Mouse (Mus musculus): ENCODE results near the gene Acsm5.
"Not testable (repeated sequence)": the region's sequence is repeated elsewhere in the genome, so short reads cannot be mapped to it uniquely, and the experiment has no call there.

Acsm5 gene

DNA sequence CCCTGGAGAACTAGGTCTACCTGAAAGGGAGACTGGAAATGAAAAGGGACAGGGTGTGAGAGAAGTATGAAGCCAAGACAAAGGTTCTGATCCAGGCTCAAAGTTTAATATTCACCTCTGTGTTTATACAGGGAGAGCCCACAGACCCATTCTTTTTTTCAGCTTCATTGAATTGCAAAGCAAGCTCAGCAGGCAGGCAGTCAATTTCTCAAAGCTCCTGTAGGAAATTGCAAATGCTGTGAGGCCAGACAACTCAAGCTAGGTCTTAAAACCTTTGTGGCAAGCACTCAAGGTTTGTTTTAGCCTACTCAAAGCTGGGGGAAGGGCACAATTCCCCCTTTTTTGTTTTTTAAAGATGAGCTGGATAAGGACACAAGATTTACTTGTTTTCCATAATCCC, 26.3 kb downstream of the Acsm5 start:
- DNase-seq (ENCODE audit: low spot score in 2 of 2), result no peak

DNA sequence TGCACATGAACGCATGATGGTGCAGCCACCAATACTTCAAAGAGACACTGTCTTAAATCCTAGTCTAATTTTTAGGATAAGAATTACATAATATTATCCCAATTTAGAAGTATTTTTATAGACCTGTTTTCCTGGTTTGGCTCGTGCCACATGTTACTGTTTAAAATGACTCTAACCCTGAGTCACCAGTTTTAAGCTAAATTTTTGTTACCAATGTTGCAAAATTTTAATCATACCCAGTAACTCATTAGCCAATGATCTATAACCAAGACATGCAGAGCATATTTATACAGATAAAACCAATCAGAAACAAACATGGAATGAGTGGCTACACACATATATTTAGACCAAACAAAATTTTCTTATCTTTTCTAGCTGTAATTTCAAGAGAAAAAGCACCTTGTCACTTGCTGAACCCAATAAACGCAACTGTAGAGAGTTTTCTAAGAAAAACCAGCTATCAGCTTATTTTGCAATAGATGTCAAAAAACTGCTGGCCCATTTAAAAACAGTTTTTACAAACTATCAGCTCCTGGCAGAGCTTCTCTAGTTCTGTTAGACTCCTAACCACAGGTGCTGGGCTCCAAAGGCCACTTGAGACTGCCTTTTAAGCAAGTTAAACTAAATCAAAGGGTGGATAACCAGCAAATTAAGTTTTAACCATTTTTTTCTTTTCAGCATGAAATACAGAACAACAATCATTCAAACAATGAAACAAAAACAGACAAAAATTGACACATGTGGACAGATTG, 31.4 kb downstream of the Acsm5 start:
- no peak for DNase-seq (ENCODE audit: low spot score in 2 of 2)

DNA sequence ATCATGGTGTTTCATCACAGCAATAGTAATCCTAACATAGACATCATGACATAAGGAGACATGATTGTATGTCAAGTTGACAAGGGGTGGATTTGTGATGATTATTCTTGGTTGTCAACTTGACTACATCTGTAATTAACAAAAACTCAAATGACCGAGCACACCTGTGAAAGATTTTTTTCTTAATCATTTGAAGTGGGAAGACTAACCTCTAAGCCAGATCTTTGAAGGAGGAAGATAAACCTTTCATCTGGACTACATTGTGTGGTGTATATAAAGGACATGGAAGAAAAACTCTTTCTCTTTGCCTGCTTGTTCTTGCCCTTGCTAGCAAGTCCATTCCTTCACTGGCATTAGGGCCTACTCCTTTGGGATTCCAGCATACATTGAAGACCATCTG, 34.8 kb downstream of the Acsm5 start, which contains the start of gene Acsm2:
Gene Acsm2 (plus strand): TSS at position 301 of the 400 bp plus-strand sequence.
- DNase-seq (ENCODE audit: low spot score in 2 of 2), result no peak

DNA sequence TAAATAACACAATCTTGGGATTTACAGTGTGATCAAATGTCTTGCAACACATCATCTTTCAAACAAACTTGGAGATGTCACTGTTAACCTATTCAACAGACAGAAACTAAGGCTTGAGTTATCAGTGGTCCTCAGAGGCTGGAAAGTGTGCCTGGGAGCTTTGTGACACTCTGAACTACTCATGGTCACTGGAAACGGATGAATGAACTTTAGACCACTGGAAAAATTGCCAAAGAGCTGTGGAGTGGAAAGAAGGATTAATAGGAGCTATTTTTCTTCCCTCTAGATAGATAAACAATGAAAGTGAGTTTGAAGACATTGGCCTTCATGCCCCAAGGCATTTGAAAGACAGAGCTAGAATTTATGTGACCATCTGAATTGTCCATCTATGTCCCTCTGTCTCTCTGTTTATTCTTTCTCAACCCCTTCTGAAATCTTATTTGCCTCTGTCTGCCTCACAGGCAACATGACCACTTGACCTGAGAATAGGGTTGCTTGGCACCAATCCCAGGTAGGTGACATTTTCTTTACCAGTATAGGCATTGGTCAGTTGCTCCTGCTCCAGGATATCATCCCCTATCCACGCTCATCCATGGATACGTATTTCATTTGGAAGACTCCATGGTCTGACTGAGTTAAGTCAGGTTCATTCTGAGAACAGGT, 40.7 kb downstream of the Acsm5 start:
- DNase-seq (ENCODE audit: low spot score in 2 of 2), result no peak

DNA sequence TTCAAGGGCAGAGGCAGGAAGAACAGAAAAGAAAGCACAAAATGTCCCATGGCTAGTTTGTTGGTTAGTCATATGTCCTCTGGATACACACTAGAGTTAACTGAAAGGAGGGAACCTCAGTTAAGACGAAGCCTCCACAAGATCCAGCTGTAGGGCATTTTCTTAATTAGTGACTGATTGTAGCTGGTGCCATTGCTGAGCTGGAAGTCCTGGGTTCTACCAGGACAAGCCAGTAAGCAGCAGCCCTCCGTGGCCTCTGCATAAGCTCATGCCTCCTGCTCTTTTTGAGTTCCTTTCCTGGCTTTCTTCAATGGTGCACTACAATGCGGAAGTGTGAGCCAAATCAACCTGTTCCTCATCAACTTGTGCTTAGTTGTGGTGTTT, 41.2 kb downstream of the Acsm5 start:
- no peak for DNase-seq (ENCODE audit: low spot score in 2 of 2)

DNA sequence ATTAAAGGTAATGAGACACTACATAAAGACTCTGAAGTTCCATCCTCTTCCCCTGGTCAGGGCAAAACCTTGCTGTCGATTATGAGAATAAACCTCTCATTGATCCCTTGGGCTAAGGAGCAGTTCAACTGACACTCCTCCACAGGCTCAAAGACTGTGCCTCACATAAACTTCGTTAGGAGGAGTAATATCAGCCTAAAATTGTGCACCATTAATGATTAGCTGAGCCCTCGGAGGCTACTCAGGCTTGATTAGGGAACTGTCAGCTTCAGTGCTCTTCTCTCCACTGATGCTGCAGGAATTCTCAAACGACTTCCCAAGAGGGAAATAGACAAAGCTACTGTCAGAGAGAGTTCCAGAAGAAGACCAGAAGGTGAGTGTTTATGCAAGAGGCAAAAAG, 42.2 kb downstream of the Acsm5 start:
- DNase-seq (ENCODE audit: low spot score in 2 of 2), result no peak

DNA sequence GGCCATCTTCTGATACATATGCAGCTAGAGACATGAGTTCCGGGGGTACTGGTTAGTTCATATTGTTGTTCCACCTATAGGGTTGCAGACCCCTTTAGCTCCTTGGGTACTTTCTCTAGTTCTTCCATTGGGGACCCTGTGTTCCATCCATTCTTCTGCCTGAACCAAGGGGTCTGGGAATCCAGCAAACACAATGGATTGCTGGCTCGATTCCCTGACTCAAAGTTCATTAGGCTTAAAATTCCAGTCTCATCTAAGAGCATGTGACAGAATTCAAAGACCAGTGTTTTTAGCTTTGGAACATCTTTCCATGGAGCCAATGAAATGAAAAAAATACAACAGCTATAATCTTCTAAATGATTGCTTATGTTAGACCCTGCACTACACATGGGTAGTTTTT, 43.2 kb downstream of the Acsm5 start:
- not testable (repeated sequence) for DNase-seq (ENCODE audit: low spot score in 2 of 2)

DNA sequence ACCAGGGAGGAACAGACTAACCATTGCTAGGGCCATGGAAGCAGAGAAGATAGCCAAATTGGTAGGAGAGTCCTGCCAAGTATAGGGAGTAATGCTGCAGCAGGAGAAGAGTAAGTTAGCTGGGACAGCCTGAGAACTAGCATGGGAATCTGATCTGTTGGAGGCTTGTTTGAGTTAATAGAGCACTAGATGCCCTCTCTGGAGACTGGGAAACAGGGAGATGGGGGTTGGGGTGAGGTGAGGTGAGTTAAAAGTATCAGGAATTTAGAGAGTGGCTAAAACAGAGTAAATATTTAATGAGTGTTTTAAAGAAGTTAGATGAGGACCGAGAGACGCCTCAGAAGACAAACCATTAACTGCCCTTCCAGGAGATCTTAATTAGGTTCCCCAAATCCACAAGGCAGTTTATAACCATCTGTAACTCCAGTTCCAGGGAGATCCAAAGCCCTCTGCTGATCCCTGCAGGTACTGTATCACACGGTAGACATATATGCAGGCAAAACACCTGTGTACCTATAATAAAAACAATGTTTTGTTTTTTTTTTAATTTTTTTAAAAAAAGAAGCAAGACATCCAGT, 75.4 kb downstream of the Acsm5 start:
- DNase-seq (ENCODE audit: low spot score in 2 of 2), result no peak

Measured in urinary bladder, postnatal 4 days (tissue).